Mouse (Mus musculus) hindbrain, embryonic 13.5 days (tissue): ENCODE results near the gene Wbp2. TPM values are rescaled to one million over a fixed set of nuclear protein-coding genes. Genes with fewer than 3 reads are reported as not detected.

Source experiments
- ATAC-seq: fragments of 200-750 bp; cut with Nextera tagmentation; 2 replicates; pipeline ENCODE4 v1.8.0; 2017; ENCODE audit warnings: moderate TSS enrichment; ENCODE audit not compliant: low FRiP score
- H3K27ac ChIP-seq: fragments of 300-500 bp; sonication (generic); 2 replicates; pipeline ENCODE4 v1.5.1; 2015; ENCODE audit warnings: inconsistent platforms, mild to moderate bottlenecking, moderate library complexity
- H3K27me3 ChIP-seq: fragments of 300-500 bp; sonication (generic); 2 replicates; pipeline ENCODE4 v1.6.1; 2015; ENCODE audit warnings: mild to moderate bottlenecking, inconsistent platforms
- H3K36me3 ChIP-seq: fragments of 300-500 bp; sonication (generic); 2 replicates; pipeline ENCODE4 v1.6.1; 2015; ENCODE audit warnings: mild to moderate bottlenecking, inconsistent platforms
- H3K4me1 ChIP-seq: fragments of 300-500 bp; sonication (generic); replicated peaks from 2 replicates; pipeline ENCODE4 v1.6.1; 2015; ENCODE audit warnings: inconsistent platforms
- H3K4me2 ChIP-seq: fragments of 300-500 bp; sonication (generic); 2 replicates; pipeline ENCODE4 v1.6.1; 2015; ENCODE audit warnings: inconsistent platforms, mild to moderate bottlenecking, moderate library complexity
- H3K4me3 ChIP-seq: fragments of 300-500 bp; sonication (generic); 2 replicates; pipeline ENCODE4 v1.5.1; 2015; ENCODE audit warnings: mild to moderate bottlenecking, inconsistent platforms
- H3K9ac ChIP-seq: fragments of 300-500 bp; sonication (generic); 2 replicates; pipeline ENCODE4 v1.6.1; 2015; ENCODE audit warnings: mild to moderate bottlenecking, inconsistent platforms
- H3K9me3 ChIP-seq: fragments of 300-500 bp; sonication (generic); 2 replicates; pipeline ENCODE4 v1.6.1; 2016; ENCODE audit warnings: inconsistent platforms
- WGBS: fragments of 180-500 bp; shearing (Covaris S2); methylation state at CpG from one replicate; pipeline ENCODE4 v1.1.7; 2015; 5-methylcytosine and 5-hydroxymethylcytosine counted together
- polyA plus RNA-seq: library from polyadenylated mRNA; unstranded; fragments of >200 nt; fragmentation: Nextera tagmentation; extraction: Ambion mirVana; gene quantifications from 2 replicates; pipeline ENCODE4 v1.2.1, GENCODE M21; 2015

Gene Wbp2
- polyA plus RNA-seq, 1 experiment from 2014 or later = 129 TPM

GRCm38 (mm10) chr11:116057237-116057881 lies 29.4 kb downstream of the Wbp2 start:
- Histone ChIP-seq H3K9me3 (no peaks in the 10 kb centered on the region), H3K27ac (no peak overlapping the region), H3K4me3 (no peak overlapping the region), H3K4me1 (no peaks in the 10 kb centered on the region), H3K36me3 (peaks cover 100% of the 10 kb centered on the region), H3K4me2 (no peak overlapping the region), H3K27me3 (no peaks in the 10 kb centered on the region), H3K9ac (no peak overlapping the region)
- ATAC-seq = no peak
- 92% methylated on average over 4 of the region's 4 CpGs for WGBS

GRCm38 (mm10) chr11:116055873-116056272 lies 30.9 kb downstream of the Wbp2 start:
- no peak overlapping the region for H3K9ac ChIP-seq

GRCm38 (mm10) chr11:116053510-116054229 lies 33.1 kb downstream of the Wbp2 start:
- no peak overlapping the region for H3K4me2 ChIP-seq
- ATAC-seq = no peak
- no peaks in the 10 kb centered on the region for H3K27me3 ChIP-seq
- peaks cover 97% of the 10 kb centered on the region for H3K36me3 ChIP-seq
- 96% methylated on average over 9 of the region's 9 CpGs for WGBS
- no peak overlapping the region for H3K4me3 ChIP-seq
- H3K4me1 ChIP-seq = no peaks in the 10 kb centered on the region
- no peak overlapping the region for H3K27ac ChIP-seq
- no peaks in the 10 kb centered on the region for H3K9me3 ChIP-seq
- no peak overlapping the region for H3K9ac ChIP-seq

More at GRCm38 (mm10) chr11:116055873-116056272, 30.9 kb downstream of the Wbp2 start:
- H3K4me2 ChIP-seq = no peak overlapping the region
- WGBS = 90% methylated on average over 11 of the region's 11 CpGs
- H3K27me3 ChIP-seq = no peaks in the 10 kb centered on the region
- no peaks in the 10 kb centered on the region for H3K9me3 ChIP-seq
- no peak for ATAC-seq
- peaks cover 97% of the 10 kb centered on the region for H3K36me3 ChIP-seq
- no peaks in the 10 kb centered on the region for H3K4me1 ChIP-seq
- H3K27ac ChIP-seq = no peak overlapping the region
- no peak overlapping the region for H3K4me3 ChIP-seq

GRCm38 (mm10) chr11:116050196-116050595 lies 36.6 kb downstream of the Wbp2 start:
- WGBS = 83% methylated on average over 4 of the region's 4 CpGs
- Histone ChIP-seq H3K27ac (no peak overlapping the region), H3K9me3 (no peaks in the 10 kb centered on the region), H3K27me3 (no peaks in the 10 kb centered on the region), H3K36me3 (peaks cover 93% of the 10 kb centered on the region), H3K9ac (no peak overlapping the region), H3K4me2 (no peak overlapping the region), H3K4me3 (no peak overlapping the region), H3K4me1 (no peaks in the 10 kb centered on the region)
- no peak for ATAC-seq

DNA sequence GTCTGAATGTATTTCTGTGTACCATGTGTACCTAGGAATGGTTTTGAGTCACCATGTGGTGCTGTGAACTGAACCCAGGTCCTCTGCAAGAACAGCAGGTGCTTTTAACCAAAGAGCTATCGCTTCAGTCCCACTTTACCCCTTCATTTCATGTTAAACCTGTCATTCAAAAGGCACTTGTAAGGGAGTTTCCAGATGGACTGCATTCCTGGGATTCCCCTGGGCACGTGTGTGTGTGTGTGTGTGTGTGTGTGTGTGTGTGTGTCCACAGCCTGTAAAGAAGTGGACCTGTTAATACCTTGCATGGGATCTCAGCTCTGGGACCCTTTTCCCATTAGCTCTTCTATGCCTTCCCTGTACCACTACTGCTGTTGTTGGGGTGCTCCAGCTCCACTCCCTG lies 37.2 kb downstream of the Wbp2 start:
- WGBS = 76% methylated on average over 2 of the region's 2 CpGs
- Histone ChIP-seq H3K4me2 (no peak overlapping the region), H3K36me3 (peaks cover 93% of the 10 kb centered on the region)

DNA sequence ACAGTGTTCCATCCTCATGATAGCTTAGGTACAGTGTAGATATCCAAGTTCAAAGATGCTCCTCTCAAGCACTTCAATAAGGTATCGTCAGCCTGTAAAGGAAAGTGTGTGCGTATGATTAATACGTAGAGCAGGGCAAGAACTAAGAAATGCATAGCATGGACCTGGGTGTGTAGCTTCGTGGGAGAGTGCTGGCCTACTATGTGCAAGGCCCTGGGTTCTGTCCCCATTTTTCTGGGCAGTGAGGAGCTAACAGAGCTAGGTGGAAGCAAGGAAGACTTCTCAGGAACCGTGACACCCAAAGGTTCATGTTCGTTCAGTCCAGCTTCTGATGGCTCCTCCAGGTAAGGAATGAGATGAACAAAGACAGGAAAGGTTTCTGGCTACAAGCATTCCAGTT lies 41.6 kb downstream of the Wbp2 start:
- no peak for ATAC-seq
- H3K4me2 ChIP-seq = no peak overlapping the region
- H3K4me1 ChIP-seq = no peaks in the 10 kb centered on the region
- no peak overlapping the region for H3K9ac ChIP-seq
- peaks cover 70% of the 10 kb centered on the region for H3K36me3 ChIP-seq
- no peak overlapping the region for H3K27ac ChIP-seq
- WGBS = 97% methylated on average over 6 of the region's 6 CpGs
- H3K9me3 ChIP-seq = no peaks in the 10 kb centered on the region
- no peaks in the 10 kb centered on the region for H3K27me3 ChIP-seq
- no peak overlapping the region for H3K4me3 ChIP-seq

More for the DNA sequence above, 37.2 kb downstream of the Wbp2 start:
- Histone ChIP-seq H3K27ac (no peak overlapping the region), H3K4me3 (no peak overlapping the region), H3K9ac (no peak overlapping the region), H3K4me1 (no peaks in the 10 kb centered on the region), H3K27me3 (no peaks in the 10 kb centered on the region), H3K9me3 (no peaks in the 10 kb centered on the region)
- no peak for ATAC-seq

DNA sequence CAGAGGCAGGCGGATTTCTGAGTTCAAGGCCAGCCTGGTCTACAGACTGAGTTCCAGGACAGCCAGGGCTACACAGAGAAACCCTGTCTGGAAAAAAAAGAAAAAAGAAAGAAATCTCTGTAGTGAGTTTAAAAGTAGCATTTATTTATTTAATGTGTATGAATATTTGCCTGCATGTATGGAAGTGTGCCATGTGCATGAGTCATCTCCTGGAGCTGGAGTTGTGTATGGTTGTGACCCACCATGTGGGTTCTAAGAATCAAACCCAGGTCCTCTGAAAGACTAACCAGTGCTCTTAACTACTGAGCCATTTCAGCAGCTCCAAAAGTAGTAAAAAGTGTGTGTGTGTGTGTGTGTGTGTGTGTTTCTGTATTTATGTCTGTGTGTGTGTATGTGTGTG lies 43.5 kb downstream of the Wbp2 start:
- no peak overlapping the region for H3K4me2 ChIP-seq
- H3K36me3 ChIP-seq = peaks cover 64% of the 10 kb centered on the region
- no peak overlapping the region for H3K27ac ChIP-seq
- H3K9me3 ChIP-seq = no peaks in the 10 kb centered on the region
- H3K4me3 ChIP-seq = no peak overlapping the region
- no peak for ATAC-seq
- no peaks in the 10 kb centered on the region for H3K4me1 ChIP-seq
- H3K9ac ChIP-seq = no peak overlapping the region
- no peaks in the 10 kb centered on the region for H3K27me3 ChIP-seq
- 100% methylated on average over 1 of the region's 1 CpGs for WGBS

DNA sequence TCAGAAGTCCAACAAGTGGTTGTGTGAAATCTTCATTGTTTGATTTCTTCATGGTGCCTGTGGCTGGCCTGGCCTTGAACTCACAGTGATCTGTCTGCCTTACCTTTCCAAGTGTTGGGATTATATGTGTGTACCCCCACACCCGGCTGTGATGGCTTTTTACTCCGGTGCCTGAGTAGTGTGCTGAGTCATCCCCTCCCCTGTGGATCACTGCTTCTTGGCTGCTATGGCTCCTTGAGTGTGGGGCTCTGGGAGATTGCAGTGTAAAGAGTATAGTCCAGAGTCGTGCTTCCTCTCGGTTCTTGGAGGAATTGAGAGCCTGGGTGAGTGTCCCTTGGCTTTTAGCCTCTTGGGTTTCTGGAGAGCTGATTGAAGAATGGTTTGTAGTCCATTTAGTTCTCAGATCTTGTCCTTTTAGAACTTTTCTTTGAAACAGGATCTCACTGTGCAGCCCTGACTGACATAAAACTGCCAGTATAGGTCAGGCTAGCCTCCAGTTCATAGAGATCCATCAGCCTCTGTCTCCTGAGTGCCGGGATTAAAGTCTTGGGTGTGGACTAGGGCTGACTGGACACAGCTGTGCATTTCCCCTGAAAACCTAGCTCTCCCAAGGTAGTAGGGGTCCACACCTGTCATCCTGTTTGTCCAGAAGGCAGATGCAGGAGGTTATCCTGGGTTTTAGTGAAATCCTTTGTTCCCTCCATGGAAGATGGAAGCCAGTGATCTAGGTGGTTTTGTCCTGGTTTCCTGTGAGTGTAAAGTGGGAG lies 44.2 kb downstream of the Wbp2 start:
- no peaks in the 10 kb centered on the region for H3K9me3 ChIP-seq
- no peaks in the 10 kb centered on the region for H3K27me3 ChIP-seq
- no peak overlapping the region for H3K9ac ChIP-seq
- H3K36me3 ChIP-seq = peaks cover 59% of the 10 kb centered on the region
- no peak overlapping the region for H3K4me2 ChIP-seq
- no peaks in the 10 kb centered on the region for H3K4me1 ChIP-seq
- no peak for ATAC-seq
- no peak overlapping the region for H3K4me3 ChIP-seq
- 92% methylated on average over 5 of the region's 5 CpGs for WGBS
- H3K27ac ChIP-seq = no peak overlapping the region

DNA sequence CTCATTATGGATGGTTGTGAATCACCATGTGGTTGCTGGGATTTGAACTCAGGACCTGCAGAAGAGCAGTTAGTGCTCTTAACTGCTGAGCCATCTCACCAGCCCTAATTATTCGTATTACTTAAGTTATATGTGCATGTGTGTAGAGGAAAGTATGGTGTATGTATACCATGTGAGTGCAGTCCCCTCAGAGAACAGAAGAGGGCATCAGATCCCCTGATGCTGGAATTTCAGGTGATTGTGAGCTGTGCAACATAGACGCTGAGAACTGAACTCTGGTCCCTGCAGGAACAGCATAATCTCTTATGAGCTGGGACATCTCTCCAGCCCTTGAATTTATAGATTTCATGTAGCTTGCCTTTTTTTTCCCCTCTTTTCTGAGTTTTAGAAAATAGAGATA lies 45.0 kb downstream of the Wbp2 start:
- no peaks in the 10 kb centered on the region for H3K4me1 ChIP-seq
- ATAC-seq = no peak
- H3K4me2 ChIP-seq = no peak overlapping the region
- H3K4me3 ChIP-seq = no peak overlapping the region
- H3K27me3 ChIP-seq = no peaks in the 10 kb centered on the region
- no peak overlapping the region for H3K9ac ChIP-seq
- H3K27ac ChIP-seq = no peak overlapping the region
- 99% methylated on average over 2 of the region's 2 CpGs for WGBS
- peaks cover 52% of the 10 kb centered on the region for H3K36me3 ChIP-seq
- H3K9me3 ChIP-seq = no peaks in the 10 kb centered on the region

- Histone ChIP-seq H3K9ac (no peak overlapping the region), H3K4me2 (no peak overlapping the region), H3K27me3 (no peaks in the 10 kb centered on the region), H3K36me3 (peaks cover 43% of the 10 kb centered on the region), H3K27ac (no peak overlapping the region), H3K4me1 (no peaks in the 10 kb centered on the region), H3K4me3 (no peak overlapping the region), H3K9me3 (no peaks in the 10 kb centered on the region)
- ATAC-seq = no peak
- 94% methylated on average over 6 of the region's 6 CpGs for WGBS
Measured at GRCm38 (mm10) chr11:116040593-116040992, 46.2 kb downstream of the Wbp2 start.

DNA sequence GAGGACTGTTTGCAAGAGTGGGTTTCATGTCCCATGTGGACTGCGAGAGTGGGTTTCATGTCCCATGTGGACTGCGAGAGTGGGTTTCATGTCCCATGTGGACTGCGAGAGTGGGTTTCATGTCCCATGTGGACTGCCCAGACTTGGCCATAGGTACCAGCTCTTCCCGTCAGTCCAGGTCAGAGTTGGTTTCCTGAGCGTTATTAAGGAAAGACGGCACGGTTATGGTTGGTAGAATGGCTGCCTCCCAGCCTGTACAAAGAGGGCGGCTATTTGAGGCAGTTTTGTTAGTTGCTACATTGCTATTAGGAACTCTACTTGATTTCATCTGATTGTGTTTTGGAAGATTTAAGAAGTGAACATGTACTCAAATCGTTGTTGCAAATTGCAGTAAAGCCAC lies 49.0 kb downstream of the Wbp2 start:
- H3K36me3 ChIP-seq = peaks cover 39% of the 10 kb centered on the region
- no peaks in the 10 kb centered on the region for H3K9me3 ChIP-seq
- peaks cover 4% of the 10 kb centered on the region; the same call in 1 of the 2 replicates for H3K4me1 ChIP-seq
- no peak overlapping the region for H3K4me2 ChIP-seq
- no peak overlapping the region for H3K27ac ChIP-seq
- ATAC-seq = no peak
- H3K4me3 ChIP-seq = no peak overlapping the region
- no peaks in the 10 kb centered on the region for H3K27me3 ChIP-seq
- H3K9ac ChIP-seq = no peak overlapping the region
- 97% methylated on average over 9 of the region's 9 CpGs for WGBS

DNA sequence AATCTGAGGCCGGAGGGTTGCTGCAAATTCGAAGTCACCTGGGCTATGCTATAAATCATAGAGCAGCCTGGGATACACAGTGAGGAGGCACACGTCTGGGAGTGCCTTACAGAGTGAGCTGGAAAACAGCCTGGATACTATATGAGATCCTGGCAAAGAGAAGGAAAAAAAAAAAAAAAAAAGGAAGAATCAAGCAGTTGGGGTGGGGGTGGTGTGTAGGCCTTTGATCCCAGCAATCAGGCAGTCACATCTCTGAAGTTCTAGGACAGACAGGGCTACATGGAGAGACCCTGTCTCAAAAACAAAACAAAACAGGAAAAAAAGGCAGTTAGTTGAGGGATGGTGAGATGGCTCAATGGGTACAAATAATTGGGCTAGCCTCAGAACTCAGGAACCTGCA lies 50.1 kb downstream of the Wbp2 start:
- 97% methylated on average over 3 of the region's 3 CpGs for WGBS
- no peaks in the 10 kb centered on the region for H3K27me3 ChIP-seq

More for the DNA sequence above, 50.1 kb downstream of the Wbp2 start:
- H3K27ac ChIP-seq = no peak overlapping the region
- H3K4me1 ChIP-seq = peaks cover 14% of the 10 kb centered on the region
- no peaks in the 10 kb centered on the region for H3K9me3 ChIP-seq
- H3K9ac ChIP-seq = no peak overlapping the region
- peaks cover 33% of the 10 kb centered on the region for H3K36me3 ChIP-seq
- H3K4me3 ChIP-seq = no peak overlapping the region
- no peak for ATAC-seq
- no peak overlapping the region for H3K4me2 ChIP-seq
